Comparison of ENCODE assay signal across 8 mouse cellular contexts in the genomic region with DNA sequence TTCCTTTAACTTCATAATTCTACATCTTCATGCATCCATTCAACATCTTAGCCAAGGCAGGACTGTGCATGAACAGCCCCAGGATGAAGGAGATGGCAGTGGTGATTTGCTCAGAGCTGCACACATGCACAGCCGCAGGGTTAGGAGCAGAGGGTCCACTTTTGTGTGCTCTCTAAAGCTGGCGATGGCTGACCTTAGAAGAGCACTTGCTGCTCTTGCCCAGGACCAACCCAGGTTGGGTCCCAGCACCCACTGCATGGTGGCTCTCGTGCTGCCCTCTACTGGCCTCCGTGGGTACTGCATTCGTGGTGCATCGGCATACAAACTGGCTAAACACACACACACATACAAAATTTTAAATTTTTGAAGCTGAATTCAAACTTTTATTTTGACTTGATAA.
A peak's percentile ranks its signal among the peaks of the same experiment; 100 is the strongest.
DNase-seq lines count a peak whose midpoint lies in the region; ATAC-seq and TF ChIP-seq lines count a peak whose summit lies in the region.

No protein-coding gene starts in this region.

- POLR2A ChIA-PET in Patski (lab: Charles Lee) = interaction anchor here (0.6 kb wide), 1 partner anchor 182 kb away, joined by 3 read pairs; no protein-coding TSS in a partner anchor

- H3K27ac ChIP-seq in layer of hippocampus, adult 2 months = no peak overlapping the region
- no peak overlapping the region for H3K27ac ChIP-seq in lung, embryonic 16.5 days (ENCODE audit: low read length)

- CTCF ChIA-PET in Patski (lab: Charles Lee) = interaction anchor here (0.6 to 3.0 kb wide), 26 partner anchors 11 to 323 kb away, joined by 3 to 14 read pairs (median 4); no protein-coding TSS in a partner anchor

- in situ Hi-C loops in Patski (cut with MboI; ENCODE audit: low pct_unique_long_range_greater_than_20kb) = no loop called here

- H3K4me1 ChIP-seq in lung, embryonic 16.5 days (replicated peaks; ENCODE audit: control insufficient read depth, insufficient read depth, low read length) = no peaks in the 10 kb centered on the region

- H3K4me3 ChIP-seq in layer of hippocampus, adult 2 months = no peak overlapping the region
- no peak overlapping the region for H3K4me3 ChIP-seq in lung, embryonic 16.5 days (ENCODE audit: low read length)

- H3K9ac ChIP-seq in lung, embryonic 16.5 days (ENCODE audit: low read length) = no peak overlapping the region

- H3K4me2 ChIP-seq in lung, embryonic 16.5 days (ENCODE audit: low read depth, low read length) = no peak overlapping the region

- peak; percentile 90 for TF ChIP-seq CTCF in Patski (IDR thresholded peaks at IDR 0.05)
- TF ChIP-seq CTCF in layer of hippocampus, adult 2 months (conservative IDR thresholded peaks at IDR 0.05) = peak; percentile 98

- H3K36me3 ChIP-seq in lung, embryonic 16.5 days (ENCODE audit: control insufficient read depth, insufficient read depth, low read length) = peaks cover 81% of the 10 kb centered on the region

- no peaks in the 10 kb centered on the region for H3K27me3 ChIP-seq in Patski
- H3K27me3 ChIP-seq in lung, embryonic 16.5 days (ENCODE audit: control insufficient read depth, insufficient read depth, low read depth, low read length) = no peaks in the 10 kb centered on the region

- no peaks in the 10 kb centered on the region for H3K9me3 ChIP-seq in lung, embryonic 16.5 days (ENCODE audit: control insufficient read depth, low read length)

- no peak for ATAC-seq in Patski
- ATAC-seq in lung, embryonic 16.5 days (ENCODE audit: low read depth) = 0 out of 2 replicates have a peak, but pooled peaks have one; percentile 18

- DNase-seq in A20 (ENCODE audit: low read depth, low spot score) (peak; percentile 58), Patski (ENCODE audit: low read depth, low spot score) (no peak)
- DNase-seq in cerebellum, postnatal 14 days = peak; percentile 88 to 93
- peak; percentile 38 to 39 for DNase-seq in gastrocnemius, adult 8-10 months (ENCODE audit: low spot score in 2 of 2)
- DNase-seq in layer of hippocampus, adult 2 months (ENCODE audit: low spot score in 2 of 2) = peak; percentile 44 to 82
- peak; percentile 69 to 80 for DNase-seq in right cerebral cortex, postnatal 10 days (ENCODE audit: low spot score in 2 of 2)
- DNase-seq in urinary bladder, postnatal 10 days (ENCODE audit: low spot score) = peak; percentile 50

- 32% methylated on average over 6 of the region's 6 CpGs for WGBS in lung, embryonic 16.5 days
